Mouse (Mus musculus): ENCODE data around the gene Stk17b. TPM values are rescaled to one million over a fixed set of nuclear protein-coding genes. Genes with fewer than 3 reads are reported as not detected.
A peak's percentile ranks its signal among the peaks of the same experiment; 100 is the strongest.

Stk17b gene
- 10 to 100 TPM; 13.7 to 13.8 TPM for total RNA-seq (2021)
- long read RNA-seq, experiment 1, partial matches to known transcripts = 0 of 1 reads
- long read RNA-seq, experiment 1, other reads (novel, unspliced or antisense) = 0 of 1 reads
- long read RNA-seq, experiment 2, partial matches to known transcripts = 1 of 14 reads
- long read RNA-seq, experiment 2, other reads (novel, unspliced or antisense) = 9 of 14 reads

DNA sequence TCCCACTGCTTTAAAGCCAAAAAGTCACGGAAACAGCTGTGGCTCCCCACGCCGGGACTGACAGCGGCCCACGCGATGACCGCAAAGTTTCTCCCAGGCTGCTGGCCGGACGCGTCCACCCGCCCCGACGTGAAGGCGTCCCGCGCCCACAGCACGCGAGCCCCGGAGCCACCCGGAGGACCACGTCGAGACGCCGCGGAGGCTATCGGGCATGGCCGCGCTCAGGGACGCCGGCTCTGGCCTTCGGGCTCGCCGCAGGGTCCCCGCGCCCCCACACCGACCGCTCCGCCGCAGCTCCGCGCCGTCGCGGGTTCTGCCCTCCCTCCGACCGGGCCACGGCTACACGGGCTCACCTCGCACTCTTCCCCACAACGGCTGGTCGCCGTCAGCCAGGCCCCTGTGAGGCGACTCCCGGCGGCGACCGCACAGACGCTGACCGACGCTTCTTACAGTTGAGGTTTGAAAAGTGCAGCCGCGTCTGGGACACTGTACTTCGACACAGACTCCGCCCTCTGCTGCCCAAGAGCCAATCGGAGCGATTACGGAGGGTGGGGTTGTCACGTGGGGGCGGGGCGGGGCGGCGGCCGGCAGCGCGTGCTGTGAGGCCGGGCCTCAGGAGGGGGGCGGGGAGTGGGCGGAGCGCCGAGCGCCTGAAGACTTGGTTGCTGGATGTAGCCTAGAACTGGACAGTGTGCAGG lies at the start of gene Stk17b:
Gene Stk17b (minus strand): TSS at position 504 of the 698 bp plus-strand sequence.
- DNase-seq (ENCODE audit: low spot score in 2 of 2) = peak; percentile 53 to 82

- no peak for DNase-seq (ENCODE audit: low spot score in 2 of 2)
These were observed 45.3 kb upstream of the Stk17b start for GRCm38 (mm10) chr1:53830286-53830685.

DNA sequence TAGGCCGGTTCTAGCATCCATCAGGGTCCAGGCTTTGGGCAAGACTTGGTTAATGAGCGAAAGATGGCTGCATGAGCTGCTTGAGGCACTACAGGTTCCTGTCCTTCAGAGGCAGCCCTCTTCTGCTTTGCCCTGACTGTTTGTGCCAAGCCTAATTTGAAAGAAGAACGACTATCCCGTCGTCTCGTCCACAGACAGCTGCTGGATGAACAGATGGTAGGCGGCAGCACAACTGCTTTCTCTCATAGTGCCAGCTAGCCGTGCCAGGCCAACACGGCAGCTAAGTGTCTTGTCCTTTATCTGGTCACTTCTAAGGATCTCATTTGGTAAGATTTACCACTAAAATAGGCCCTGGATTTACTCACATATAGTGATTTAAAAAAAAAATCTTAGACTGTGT lies 44.1 kb upstream of the Stk17b start:
- DNase-seq (ENCODE audit: low spot score in 2 of 2) = no peak

GRCm38 (mm10) chr1:53824446-53825337 lies 39.7 kb upstream of the Stk17b start:
- DNase-seq (ENCODE audit: low spot score in 2 of 2) = no peak

DNA sequence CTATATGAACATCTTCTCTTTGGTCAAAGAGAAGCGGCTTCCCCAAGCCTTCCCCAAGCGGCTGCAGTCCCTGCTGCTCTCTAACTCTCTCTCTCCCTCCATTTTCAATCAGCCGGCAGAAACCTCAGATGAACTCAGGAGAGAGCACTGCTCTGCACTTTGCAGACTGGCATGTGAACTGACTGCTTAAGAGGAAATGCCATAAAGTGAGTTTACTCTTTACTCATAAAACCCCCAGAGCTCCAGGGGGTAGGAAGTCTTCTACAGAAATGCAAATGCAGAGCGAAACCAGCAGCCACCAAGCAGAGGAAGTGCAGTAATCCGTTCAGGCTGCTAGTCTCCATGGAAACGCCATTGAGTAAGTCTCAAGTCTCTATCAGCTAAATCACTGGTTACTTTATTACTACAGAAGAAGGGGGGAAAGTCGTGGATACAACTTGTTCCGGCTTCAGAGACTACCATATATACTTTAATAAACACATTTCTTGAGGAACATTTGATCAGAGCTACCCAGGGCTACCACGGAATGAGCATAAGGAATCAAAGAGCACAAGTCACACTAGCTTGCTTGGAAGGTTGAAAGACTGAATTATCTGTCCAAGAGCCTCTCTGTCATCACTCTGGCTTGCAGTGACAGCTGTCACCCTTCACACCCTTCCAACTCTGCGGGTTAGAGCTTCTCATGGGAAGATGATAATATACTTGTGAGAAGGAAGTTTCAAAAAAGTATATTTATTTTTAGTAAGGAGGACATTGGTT lies 38.8 kb upstream of the Stk17b start:
- peak in 1 of 2 experiments; percentile 2 for DNase-seq (ENCODE audit: low spot score in 2 of 2)

- DNase-seq (ENCODE audit: low spot score in 2 of 2) = no peak
These were observed 37.0 kb upstream of the Stk17b start for GRCm38 (mm10) chr1:53821983-53822382.

DNA sequence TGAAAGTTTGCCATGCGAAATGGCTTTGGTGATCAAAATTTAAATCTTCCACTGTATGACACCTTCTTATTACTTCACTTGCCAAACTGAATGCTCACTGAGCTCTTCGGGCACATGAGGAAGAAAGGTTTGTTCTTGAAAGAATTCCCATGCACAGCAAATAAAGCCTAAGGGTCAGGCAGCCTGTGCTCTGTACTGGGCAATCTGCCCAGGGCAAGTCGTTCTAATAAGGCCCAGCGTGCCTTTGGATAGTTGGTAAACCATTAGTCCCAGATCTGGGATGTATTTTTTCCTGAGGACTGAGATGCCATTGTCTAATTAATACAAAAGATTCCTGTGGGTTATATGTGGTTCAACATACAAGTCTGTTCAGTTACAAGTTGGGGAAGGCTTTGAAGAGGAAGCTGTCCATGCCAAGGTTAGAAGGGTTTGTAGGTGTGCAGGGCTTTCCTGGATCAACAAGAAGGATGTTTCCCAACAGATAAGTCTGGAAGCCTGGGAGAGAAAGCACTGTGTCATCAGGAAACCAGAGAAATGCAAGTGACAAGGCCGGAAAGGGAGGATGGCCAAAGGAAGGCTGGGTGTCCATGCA lies 35.1 kb upstream of the Stk17b start:
- DNase-seq (ENCODE audit: low spot score in 2 of 2) = no peak

DNA sequence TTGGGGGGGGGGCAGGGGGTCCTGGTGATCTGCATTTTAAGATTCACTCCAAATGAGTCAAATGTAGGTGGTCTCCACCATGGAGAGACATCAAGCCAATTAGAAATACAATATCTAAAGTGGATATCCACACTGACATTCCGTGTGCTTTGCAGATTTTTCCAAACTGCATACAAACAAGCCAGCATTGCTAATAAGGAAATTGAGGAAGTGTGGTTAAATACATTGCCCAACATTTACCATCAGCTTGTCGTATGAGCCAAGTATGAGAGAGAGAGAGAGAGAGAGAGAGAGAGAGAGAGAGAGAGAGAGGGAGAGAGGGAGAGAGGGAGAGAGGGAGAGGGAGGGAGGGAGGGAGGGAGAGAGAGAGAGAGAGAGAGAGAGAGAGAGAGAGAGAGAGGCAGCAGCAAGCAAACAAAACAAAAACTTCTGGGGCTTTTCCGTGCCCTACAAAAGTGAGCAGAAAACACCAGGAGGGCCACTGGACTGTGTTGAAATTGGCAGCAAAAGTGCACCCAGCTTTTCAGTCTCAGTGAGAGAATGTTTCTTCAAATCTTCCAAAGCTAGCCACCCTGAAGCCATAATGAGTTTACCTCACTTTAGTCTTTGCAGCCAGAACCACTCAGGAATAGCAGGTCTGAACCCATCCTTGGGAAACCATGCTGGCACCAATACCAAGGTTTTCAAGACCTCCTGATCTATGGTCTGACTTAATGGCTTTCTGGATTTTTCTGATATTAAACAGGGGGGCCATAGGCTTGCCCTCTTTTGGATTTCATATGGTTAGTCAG lies 33.2 kb upstream of the Stk17b start:
- no peak for DNase-seq (ENCODE audit: low spot score in 2 of 2)

DNA sequence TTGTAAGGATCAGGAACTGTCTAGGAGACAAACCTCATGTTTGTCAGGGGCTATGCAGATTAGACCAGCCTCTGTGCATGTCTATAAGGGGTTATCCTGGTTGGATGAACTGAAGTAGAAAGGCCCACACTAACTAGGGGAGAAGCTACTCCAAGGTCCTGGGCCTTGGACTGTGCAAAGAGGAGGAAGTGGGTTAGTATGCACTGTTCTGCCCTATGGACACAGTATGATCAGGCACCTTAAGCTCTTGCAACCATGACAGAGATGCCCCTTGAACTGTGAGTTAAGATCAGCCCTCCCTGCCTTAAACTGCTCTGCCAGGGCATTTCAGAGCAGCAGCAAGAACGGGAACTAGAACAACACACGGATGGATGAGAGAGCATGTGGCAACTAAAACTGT lies 31.3 kb upstream of the Stk17b start:
- no peak for DNase-seq (ENCODE audit: low spot score in 2 of 2)

DNA sequence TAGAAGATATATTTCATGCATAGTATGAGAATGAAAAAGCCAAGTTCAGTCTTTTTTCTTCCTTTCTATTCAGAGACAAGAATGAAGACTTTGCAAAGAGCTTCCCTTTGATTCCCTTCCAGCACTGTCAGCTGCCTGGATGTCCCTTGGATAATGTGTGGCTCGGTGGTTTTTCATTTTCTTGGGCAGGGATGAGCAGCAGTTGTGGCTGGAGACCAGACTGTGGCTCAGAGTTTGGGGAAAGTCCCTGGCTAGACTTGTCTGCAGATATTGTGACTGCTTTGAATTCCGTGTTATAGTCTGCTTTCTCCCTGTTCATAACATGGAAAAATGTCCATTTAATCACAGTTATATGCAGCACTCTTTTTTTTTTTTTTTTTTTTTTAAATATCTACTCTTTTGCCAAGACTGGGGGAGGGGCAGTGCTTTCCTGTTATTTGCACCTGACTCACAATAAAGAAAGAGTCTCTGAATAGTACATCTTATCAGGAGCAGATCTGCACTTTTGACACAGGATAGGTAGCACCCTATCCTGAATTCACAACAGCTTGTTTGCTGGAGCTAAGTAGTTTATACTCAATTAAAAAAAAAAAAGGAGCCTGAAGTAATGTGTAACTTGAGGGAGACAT lies 29.2 kb upstream of the Stk17b start:
- no peak for DNase-seq (ENCODE audit: low spot score in 2 of 2)

DNA sequence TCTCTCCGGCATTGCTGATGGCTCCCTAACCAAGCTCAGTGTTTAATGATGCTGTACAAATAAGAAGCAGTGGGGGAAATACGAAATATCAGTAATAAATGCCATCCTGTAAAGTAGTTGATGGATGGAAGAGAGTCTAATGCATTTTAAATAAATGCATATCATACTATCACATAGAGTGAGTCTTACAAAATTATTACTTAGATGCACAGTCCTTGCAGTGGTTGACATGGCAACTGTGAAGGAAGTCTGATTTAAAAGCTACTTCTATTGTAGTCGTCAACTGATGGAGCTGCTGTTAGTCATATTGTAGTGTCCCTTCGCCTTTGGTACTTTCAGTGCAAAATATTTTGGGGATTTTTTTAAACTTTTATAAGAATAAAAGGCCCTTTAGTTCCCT lies 26.9 kb upstream of the Stk17b start:
- DNase-seq (ENCODE audit: low spot score in 2 of 2) = no peak

DNA sequence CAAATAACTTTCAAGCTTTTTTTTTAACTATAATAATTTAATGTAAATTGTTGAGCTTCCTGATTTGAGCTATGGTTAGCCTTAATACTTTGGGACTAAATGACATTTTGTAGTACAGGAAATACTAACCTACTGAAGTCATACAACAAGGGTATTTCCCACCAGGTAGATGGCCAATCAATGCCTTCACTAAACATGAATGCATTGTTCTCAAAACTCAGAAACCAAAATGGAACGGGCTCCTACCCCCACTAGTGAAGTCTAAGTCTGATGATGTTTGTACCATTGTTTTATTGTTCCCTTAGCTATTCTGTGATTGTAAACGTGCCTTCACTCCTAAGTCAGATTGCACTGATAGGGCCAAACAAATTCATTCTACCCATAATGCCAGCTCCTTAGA lies 23.2 kb upstream of the Stk17b start:
- DNase-seq (ENCODE audit: low spot score in 2 of 2) = no peak

DNA sequence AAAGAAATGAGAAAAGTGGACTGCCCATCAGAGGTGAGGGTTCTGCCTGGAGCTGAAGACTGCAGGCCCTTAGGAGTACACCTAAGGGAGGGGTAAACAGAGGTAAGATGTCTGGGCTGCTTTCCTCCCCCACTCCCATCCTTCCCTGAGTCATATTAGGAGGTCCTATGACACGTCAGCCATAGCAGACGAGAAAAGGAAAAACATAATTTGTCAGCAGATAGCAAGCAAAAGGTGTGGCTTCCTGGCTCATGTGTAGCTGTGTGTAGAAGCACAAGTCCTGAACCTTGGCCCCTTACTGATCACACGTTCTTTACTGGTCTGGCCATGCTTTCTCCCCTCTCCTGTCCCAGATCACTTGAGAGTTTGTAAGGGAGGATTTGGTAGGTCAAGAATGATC lies 12.8 kb upstream of the Stk17b start:
- DNase-seq (ENCODE audit: low spot score in 2 of 2) = no peak

- DNase-seq (ENCODE audit: low spot score in 2 of 2) = no peak
These were observed 12.1 kb upstream of the Stk17b start for GRCm38 (mm10) chr1:53797074-53797473.

DNA sequence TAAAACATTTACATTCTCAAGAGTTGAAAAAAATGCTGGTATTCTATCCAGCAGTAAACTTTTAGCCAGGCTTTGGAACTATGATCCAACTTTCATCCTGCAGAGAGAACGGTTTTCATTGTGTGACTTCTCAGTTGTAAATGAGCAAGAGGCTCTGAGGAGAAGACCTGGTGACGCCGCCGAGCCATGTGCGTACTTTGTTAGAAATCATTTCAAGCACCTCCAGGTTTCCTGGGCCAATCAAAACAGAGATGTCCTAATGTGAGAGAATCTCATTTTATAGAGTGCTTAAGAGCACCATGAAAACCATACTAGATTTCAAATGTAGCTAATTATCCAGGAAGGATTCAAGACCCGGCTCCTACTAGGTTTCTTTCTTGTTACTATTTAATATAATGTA lies 11.2 kb upstream of the Stk17b start:
- no peak for DNase-seq (ENCODE audit: low spot score in 2 of 2)

GRCm38 (mm10) chr1:53795591-53795990 lies 10.6 kb upstream of the Stk17b start:
- DNase-seq (ENCODE audit: low spot score in 2 of 2) = no peak

GRCm38 (mm10) chr1:53795081-53795480 lies 10.1 kb upstream of the Stk17b start:
- no peak for DNase-seq (ENCODE audit: low spot score in 2 of 2)

DNA sequence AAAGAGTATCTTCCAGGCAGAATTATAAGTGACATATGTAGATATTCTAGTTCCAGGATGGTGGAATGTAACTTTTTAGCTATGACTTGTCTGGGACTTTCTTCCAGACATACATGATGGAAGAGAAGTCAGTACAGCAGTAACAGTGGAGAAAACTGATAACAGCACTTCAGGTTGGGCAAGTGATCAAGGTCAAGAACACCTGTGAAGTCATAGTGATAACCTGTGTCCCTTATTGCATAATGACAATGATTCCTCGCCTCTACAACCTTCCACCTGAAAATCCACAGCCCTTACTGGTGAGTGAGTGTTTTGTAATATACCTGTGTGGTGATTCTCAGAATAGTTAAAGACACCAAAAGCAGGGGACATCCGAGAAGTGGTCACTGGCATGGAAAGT lies 9.3 kb upstream of the Stk17b start:
- no peak for DNase-seq (ENCODE audit: low spot score in 2 of 2)

DNA sequence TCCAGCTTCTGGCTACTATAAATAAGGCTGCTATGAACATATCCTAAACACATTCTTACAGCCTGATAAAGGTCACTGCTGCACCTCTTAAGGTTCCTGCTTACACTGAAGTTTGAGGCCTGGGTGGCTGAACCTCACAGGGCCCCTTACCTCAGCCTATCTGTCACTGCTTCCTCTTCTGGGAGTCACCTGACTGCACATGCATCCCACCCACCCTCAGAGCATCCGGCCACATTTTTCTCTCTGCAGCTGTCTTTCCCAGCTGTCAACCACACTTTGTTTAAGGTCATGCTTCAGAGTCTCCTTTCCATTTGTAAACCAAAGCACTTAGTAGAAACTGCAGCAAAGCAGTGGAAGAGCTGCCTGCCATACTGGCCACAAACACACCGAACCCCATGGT lies 6.3 kb upstream of the Stk17b start:
- DNase-seq (ENCODE audit: low spot score in 2 of 2) = no peak

DNA sequence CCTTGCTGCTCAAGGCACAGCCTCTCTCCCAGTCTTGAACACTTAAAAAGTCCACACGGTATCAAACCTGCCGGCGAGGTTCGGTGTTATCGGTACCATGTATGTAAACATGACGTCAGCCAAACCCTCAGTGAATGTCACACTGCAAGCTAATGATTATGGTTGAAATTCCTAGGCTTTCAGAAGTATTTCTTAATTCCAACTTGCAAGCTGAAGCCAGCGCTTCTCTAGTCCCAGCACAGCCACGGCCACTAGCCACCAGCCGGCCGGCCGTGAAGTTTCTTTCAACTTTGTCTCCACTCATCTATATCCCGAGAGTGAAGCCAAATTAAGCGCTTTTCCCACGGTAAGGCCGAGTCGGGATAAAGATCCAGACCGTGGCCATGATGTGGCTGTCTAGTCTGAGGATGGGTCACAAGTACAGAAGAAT lies 718 bp downstream of the Stk17b start:
- DNase-seq (ENCODE audit: low spot score in 2 of 2) = no peak

Measured in adrenal gland, postnatal 4 days (tissue).